Mouse (Mus musculus) testis, postnatal 14 days (tissue): ENCODE measurements around the gene Zfp239.
"Not testable (repeated sequence)": the region's sequence is repeated elsewhere in the genome, so short reads cannot be mapped to it uniquely, and the experiment has no call there.

Experiments used
- DNase-seq: peaks from one replicate; pipeline ENCODE4 v3.0.0; 2021; ENCODE audit warnings: low spot score

The Zfp239 gene

DNA sequence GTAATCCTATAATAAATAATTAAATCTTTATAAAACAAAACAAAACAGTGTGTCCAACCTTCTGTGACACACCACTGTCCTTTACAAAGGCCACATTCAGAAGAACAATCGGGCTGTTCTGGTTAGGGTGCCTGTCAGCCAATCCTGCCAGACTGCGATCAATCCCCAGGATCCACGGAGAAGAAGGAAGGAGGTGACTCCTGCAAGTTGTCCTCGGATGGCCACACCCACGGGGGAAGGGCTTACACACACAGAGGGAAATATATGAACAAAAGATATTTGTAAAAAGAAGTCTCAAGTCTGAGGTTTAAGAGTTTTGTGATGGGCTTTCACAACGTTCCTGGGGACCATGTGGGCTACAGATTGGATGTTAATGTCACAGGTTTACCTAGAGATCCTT is at the start of gene Zfp239:
TSS of gene Zfp239 (plus strand) at position 253 of the 400 bp plus-strand sequence.
- peak; percentile 42 for DNase-seq

DNA sequence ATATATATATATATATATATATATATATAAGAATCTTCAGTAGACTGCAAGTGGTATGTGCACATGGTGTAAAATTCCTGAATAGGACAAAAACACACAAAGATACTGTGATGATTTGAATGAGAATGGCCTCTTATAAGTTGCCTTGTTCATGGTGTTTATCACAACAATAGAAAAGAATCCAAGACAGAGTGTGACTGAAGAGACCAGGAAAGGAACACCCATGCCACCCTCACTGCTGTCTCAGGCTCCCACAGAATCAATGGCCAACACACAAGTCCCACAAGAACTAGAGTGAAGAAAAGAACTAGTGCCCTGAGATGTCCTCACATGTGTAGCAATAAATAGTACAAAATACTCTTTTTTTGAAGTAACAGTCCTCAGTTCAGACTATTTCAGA is 47.2 kb upstream of the Zfp239 start:
- DNase-seq, result no peak

DNA sequence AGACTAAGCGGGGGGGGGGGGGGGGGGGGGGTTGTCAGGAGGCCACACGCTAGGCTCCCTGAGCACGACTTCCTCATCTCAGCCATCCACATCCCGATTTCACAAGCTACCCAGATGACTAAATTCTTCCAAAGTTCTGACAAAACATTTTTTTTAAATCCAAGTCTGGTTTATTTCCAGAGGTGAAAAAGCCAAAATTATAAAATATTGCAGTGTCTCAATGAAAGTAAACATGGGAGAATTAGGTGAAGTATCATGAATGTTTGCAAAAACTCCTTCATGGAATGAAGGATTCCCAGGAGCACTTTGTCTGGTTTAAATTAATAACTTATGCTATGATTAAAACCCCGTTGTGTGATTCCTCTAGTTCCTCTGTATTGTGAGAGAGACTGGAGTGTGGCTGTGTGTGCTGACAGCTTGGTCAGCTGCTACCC is 44.8 kb upstream of the Zfp239 start:
- no peak for DNase-seq

DNA sequence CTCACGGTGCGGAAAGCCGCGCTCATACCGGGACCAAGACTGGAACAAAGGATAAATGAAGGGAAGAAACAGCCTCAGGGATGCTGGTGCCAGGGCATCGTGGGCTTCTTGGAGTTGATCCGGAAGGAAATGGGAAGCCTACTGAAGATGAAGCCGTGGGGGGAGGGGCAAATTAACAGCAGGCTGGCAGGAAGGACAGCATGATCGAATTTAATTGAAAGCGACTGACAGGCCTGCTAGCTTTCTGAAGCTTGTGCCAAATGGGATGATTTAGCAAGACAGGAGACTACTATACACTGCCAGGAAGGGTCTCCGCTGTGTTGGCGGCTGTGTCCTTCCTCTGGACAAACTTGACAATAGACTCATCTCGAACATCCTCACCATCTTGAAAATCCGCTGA is 41.6 kb upstream of the Zfp239 start:
- no peak for DNase-seq

DNA sequence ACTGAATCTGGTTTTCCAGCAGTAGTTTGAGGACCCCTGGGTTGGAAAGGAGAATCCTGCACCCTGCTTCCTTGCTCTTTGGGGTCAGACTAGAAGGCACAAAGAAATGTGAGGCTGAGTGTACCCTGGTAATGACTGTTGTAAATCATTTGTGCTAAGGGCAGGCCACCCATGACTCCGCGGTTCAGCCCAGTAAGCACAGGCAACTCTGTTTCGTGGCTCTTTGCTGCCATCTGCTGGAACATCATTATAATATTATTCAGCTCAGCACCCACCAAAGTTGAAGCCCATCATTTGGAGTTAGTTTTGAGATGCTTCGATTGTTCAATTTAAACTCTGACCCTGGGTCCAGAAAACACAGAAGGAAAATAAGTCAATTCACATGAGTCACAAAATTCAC is 36.5 kb upstream of the Zfp239 start:
- no peak for DNase-seq

DNA sequence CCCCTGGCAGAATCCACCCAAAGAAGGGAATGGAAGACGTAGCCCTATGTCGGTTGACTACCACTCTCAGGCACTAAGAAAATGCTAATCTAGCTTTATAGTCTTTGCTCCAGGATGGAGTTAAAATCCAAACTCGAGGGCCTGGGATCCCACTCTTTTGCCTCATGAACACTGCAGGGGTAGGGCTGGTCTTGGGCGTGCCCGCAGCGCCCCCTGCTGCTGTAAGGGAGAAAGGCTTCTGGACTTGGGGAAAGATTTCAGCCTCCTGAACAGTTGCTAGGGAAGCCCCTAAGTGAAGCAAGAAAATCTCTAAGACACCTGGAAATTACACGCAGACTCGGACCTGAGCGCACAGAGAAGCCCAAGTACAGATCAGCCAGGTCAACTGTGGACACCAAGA is 33.6 kb upstream of the Zfp239 start:
- peak; percentile 67 for DNase-seq

DNA sequence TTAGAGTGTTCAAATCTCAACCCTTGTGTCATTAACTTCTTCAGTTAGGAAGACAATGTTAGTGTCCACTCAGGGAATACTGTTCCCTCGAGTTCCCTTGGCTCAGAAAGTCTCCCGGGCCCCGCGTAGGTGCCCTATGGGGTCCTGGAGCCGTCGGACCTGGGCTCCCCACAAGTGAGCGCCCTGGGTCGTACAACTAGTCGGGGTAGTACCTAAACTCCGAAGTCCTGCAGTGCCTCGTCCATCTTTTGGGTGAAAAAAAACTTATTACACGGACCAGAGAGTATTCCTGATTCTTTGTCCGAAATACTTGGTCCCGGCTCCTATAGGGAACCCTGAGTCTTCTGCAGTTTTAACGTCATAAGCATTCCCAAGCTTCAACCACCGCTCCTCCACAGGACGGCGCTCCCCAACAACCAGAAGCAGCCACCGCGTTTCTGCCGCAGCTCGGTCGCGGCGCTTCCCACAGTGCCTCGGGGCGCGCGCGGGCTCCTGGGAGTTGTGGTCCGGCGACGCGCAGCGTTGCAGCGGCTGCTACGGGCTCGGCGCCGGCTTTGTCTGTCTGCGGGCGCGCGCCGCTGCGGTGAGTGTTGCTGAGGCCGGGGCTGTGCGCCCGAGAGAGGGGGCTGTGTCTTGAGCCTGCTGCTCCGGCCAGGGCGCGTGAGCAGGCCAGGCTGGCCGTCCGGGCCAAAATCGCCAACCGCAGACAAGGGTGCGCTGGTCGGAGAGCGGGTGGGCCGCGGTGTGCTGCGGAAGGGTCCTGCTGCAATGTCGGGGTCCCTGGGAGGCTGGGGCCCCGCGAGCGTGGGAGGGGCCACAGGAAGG is 21.0 kb upstream of the Zfp239 start, which contains the start of gene Zfp637:
TSS of gene Zfp637 (plus strand) at position 495 of the 825 bp plus-strand sequence.
- DNase-seq, result peak; percentile 92

DNA sequence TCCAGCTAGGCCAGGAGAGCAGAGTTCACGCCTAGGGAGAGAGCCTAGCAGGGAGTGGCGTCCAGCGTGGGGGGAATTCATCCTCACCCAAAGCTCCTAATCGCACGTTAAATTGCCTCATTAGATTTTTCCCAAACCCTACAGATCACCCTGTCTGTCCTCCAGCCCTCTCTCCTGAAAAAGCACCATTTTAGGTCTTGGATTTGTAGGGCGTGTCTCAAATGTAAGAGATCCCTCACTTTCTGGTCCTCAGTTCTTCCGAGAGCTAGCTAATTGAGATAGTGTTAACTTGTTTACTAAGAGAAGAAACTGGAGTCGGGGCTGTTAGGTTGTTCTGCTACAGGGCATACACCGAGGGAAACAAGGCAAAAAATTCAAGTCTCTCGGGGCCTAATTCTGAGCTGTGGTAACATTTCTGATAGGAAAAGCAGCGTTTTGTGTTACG is 20.4 kb upstream of the Zfp239 start:
- DNase-seq, result no peak

DNA sequence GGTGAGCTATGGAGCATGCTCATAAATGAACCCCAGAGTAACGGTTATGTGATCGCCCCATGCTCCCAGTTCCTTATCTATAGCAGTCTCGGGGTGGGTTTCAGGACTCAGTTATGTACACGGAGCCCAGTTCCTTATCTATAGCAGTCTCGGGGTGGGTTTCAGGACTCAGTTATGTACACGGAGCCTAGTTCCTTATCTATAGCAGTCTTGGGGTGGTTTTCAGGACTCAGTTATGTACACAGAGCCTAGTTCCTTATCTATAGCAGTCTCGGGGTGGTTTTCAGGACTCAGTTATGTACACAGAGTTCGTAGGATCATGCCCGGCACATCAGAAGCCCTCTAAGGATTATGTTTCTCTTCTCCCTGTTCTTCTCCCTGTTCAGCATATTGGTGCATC is 17.3 kb upstream of the Zfp239 start:
- no peak for DNase-seq

DNA sequence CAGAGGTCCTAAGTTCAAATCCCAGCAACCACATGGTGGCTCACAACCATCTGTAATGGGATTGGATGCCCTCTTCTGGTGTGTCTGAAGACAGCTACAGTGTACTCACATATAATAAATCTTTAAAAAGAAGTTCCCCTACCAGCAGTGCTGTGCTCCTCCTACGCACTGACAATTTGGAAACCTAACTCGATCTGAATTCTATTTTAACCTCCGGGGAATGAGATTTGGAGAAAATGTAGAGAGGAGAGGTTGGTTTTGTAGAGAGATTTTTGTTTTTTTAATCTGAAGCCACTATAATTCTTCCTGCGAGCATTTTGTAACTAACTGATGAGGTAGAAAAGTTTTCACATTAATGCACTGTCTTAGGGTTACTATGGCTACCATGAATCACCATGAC is 15.2 kb upstream of the Zfp239 start:
- DNase-seq, result not testable (repeated sequence)

DNA sequence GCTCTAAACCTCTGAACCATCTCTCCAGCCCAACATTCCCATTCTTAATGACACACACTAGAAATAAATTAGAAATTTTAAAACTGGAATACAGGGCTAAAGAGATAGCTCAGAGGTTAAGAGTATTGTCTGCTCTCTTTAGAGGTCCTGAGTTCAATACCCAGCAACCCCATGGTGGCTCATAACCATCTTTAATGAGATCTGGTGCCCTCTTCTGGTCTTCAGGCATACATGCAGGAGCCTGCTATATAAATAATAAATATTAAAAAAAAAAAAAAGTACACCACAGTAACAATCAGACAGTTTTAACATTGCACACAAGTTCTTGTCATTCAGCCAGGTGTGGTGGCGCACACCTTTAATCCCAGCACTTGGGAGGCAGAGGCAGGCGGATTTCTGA is 14.1 kb upstream of the Zfp239 start:
- DNase-seq, result no peak

DNA sequence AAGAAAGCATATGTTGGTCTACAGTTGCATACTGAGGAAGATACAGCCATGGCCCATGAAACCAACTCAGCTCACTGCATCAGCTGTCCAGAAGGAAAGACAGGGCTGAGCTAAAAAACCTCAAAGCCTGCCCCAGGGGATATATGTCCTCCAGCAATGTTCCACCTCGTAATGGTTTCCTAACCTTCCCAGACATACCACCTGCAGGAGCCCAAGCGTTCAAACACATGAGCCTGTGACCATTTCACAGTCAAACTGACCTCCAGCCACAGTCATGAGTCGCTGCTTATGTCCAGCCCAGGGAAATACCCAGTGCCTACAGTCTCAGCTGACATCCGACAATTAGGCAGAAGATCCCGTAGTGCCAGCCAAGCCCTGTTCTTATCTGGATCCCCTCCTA is 13.3 kb upstream of the Zfp239 start:
- DNase-seq, result no peak

DNA sequence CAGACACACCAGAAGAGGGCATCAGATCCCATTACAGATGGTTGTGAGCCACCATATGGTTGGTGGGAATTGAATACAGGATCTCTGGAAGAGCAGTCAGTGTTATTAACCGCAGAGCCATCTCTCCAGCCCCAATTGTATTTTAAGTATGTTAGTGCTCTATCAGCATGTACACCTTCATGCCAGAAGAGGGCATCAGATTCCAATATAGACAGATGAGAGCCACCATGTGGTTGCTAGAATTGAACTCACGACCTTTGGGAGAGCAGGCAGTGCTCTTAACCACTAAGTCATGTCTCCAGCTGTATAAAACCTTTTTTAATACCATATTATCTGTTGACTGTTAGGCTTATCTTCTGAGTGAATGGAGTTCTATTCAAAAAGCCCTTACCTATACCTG is 10.2 kb upstream of the Zfp239 start:
- no peak for DNase-seq

DNA sequence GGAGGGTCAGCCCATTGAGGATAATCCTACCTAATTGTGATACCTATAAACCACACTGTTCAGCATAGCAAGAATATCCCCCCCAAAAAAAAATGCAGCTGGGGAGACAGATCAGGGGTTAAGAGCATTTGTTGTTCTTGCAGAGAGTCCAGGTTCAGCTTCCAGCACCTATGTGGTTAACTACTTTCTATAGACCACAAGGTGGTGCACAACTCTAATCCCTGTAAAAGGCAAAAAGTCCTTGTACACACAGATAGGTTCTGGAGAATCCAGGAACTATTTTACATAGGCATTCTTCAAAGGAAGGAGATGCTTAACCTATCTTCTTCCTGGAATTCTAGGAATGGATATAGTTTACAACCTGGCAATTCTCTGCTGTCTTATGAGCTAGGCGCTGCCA is 3.9 kb upstream of the Zfp239 start:
- DNase-seq, result no peak

DNA sequence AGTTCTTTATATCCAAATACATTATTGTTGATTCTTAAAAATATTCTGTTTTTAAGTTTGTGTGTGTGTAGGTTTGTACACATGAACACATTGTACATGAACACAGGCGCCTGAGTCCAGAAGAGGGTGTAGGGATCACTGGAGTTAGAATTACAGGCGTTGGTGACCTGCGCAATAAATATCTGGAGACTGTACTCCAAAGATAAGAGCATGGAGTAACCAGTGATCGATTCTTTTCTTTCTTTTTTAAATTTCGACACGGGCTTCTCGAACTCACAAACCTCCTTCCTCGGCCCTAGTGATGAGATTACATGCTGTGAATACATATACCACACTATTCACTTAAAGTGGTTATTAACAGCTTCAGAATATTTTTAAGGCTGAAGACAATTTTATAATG is 565 bp downstream of the Zfp239 start:
- DNase-seq, result no peak

DNA sequence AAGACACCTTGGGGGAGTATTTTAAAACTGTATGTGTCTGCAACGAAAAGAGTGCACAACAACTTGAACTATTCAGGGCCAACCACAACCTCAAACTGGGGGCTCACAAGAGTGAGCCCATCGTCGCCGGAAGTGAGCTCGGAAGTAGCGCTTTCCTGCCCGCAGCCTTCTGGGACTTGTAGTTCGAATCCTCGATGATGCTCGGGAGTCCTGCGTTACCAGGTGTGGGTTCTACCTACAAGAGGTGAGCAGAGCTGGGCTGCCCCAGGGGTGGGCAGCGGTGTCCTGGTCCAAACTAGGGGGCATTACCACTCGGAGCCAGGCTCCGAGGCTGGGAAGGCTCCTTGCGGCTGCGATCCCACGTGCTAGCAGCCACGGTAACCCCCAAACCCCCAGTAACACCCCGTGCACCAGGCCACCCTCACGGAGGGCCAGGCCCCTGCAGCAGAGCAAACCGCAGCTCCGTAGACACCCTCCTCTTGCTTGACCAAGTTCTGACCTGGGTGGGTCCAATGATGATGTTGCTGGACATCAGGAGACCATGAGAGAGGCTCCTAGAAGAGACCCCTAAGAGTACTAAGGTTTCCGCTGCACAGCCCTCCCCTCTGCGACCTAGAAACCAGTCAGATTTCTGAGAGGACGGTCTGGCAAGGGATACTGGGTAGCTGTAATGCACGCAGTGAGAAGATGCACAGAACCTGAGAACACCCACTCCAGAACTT is 1.2 kb downstream of the Zfp239 start:
- peak; percentile 75 for DNase-seq

DNA sequence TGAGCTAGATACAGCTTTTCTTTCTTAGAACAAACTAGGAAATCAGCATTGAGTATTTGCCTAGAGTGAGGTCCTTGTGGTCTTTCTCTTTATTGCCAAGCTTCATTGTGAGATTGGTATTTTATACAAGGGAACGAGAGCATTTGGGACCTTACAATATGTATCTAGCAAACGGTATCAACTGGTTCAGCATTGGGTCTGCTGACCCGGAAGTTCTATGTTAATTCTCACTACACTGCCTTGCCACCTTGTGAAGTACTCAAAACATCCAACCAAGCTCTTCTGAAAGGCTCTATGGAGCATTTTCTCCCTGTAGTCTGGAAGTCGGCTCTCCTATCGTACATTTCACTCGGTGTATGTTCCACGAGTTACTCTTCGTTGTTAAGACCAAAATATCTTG is 1.9 kb downstream of the Zfp239 start:
- DNase-seq, result no peak

DNA sequence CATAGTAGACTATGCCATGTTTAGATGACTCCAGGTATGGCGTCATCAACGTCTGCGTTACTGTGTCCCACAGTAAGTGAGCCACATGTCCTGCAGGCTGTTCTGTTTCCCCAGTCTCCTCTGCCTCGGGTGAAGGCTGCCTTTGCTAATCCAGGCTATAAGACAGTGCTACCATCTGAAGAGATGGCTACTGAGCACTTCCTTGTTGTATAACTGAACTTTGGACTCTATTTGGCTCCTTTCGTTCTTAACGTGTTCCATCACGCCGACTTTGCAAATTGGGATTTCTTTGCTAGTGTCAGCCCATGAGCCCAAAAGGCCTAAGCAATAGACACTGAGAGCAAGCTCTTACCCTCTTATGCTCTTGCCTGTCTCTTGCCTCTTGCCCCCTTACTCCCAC is 6.3 kb downstream of the Zfp239 start:
- DNase-seq, result no peak

DNA sequence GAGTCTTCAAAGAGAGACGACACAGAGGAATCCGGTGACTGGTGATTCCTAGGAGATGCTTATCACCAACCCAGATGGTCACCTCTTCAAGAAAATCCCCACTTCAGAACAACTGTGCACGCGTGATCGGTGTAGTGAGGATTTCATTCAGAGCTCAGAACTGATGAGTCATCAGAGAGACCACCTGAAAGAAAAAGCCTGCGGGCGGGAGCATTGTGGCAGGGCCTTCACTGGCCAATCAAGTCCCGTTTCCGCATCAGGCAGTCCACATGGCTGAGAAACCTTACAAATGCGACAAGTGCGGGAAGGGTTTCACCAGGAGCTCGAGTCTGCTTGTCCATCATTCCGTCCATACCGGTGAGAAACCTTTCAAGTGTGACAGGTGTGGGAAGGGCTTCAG is 9.1 kb downstream of the Zfp239 start:
- DNase-seq, result peak; percentile 57

DNA sequence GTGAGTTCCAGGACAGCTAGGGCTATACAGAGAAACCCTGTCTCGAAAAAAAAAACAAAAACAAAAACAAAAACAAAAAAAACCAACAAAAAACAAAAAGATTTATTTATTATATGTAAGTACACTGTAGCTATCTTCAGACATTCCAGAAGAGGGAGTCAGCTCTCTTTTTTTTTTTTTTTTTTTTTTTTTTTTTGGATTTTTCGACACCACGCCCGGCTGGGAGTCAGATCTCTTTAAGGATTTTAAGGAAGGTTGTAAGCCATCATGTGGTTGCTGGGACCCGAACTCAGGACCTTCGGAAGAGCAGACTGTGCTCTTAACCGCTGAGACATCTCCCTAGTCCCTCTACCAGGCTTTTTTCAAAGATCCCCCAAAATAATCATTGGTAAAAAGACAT is 11.6 kb downstream of the Zfp239 start:
- DNase-seq, result not testable (repeated sequence)

DNA sequence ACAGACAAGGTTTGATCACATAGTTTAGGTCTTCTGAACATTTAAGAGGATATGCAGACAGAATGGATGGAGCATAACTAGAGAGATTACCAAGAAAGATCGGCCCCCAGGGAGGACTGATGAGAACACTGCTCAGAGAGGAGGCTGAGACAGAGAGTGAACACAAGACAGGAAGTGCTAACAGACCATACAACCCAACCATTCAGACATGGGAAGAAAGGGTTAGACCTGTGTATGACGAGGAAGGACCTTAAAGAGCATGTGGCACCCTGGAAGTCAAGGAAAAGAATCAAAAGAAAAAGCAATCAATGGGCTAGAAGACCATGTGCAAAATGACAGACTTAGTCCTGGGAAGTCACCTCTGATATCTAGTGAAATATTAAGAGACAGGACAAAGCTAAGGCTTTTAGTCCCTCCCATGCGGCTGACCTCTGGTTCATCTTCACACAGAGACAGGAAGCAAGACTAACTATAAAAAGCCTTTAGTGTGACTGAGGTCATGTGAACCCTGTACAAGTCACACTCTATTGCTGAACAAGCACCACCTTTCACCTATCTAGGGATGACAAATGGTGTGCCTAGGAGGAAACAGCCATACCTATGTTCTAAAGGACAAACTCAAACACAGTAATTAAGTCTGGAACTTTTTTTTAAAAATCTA is 12.9 kb downstream of the Zfp239 start:
- no peak for DNase-seq

DNA sequence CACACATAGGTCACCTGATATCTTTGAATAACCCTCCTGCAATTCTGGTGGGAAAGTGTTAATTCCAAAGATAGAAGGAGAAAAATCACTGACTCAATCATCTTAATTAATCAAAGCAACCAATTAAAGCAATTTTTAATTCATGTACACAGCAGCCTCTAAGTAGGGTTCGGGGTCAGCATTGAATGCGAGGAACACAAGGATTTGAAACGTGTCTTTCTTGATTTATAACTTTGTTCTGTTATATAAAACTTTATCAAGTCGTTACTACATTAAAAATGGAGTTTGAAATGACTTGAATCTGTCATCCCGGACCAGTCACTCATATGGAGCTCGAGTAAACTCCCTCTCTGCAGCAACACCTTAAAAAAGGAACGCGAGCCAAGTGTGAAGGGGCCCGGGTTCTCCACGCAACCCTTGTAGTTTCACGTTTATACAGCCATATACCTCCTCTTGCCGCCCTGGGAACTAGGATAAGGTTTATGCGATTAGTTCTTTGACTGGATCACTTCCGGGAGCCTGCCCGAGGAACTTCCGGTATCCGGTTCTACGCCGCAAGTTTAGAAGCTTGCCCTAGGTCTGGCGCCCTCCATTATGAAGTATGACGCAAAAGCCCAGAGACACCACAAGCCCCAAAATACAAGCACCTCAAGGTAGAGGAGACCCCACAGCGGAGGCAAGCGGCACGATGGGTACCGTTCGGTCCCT is 17.0 kb downstream of the Zfp239 start:
- peak; percentile 91 for DNase-seq
